Mouse (Mus musculus): ENCODE results near the gene Tex12.
A peak's percentile ranks its signal among the peaks of the same experiment; 100 is the strongest.

The Tex12 gene

DNA sequence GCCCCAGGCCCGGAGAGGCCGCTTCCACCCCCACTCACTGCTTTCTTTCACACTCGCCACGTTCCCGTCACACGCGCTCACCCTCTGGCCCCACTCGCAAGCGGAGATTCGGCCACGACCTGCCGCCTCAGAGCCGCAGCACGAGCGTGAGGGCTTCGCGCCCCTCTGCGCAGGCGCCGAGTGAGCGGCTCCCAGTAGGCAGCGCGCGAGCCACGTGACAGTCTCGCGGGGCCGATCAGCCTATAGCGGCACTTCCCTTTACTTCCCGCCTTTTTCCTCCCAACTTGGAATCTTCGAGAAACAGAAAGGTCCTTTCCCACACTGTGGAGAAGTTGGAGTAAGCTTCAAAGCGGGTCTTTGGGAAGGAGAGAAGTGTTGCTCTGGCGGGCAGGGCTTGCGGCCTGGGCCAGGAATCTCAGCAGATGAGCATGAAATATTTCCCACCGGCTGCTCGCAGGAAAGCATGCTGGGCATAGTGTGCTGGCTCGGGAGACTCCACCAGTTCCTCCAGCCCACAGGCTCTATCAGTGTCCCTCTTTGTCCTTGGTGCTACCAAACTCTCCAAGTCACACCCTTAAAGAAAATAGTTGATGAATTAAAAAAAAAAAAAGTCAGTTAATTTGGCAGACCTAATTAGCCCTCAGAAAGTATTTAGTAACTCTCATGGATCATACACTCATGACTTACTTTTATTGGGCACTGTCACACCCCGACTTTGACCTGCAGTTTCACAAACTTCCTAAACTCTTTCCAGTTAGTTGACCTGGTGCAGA, at the start of gene Tex12:
Gene Tex12 (minus strand): TSS at position 181 of the 773 bp plus-strand sequence.
- no peak for DNase-seq

DNA sequence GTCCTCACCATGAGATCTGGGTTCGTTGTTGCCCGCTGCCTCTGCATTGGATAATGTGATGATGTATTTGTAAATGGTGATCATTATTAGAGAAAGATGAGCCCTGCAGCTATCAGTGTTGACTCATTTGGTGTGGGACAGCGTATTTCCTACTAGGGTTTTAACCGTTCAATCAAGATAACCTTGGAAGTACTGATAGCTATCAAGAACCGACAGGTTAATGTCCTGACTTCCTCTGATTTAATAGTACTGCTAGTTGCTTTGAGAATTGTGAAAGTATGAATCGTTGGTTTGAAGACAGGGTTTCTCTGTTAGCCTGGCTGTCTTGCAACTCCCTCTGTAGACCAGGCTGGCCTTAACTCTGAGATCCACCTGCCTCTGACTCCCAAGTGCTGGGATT, 43.2 kb upstream of the Tex12 start:
- no peak for DNase-seq

DNA sequence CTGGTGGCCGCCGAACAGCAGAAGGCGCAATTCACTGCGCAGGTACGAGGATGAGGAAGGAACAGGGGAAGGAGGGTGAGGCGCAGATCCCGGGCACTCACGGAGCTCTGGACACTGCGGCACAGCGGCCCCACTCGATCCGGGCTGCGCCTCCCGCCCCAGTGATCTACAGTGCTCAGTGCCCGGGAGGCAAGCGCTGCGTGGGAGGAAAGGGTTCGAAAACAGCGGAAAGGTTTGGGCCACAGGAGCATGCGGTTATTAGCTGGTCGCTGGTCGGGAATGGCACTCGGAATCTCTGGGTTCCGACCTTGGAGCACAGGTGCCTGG, 42.8 kb upstream of the Tex12 start:
- DNase-seq: no peak

DNA sequence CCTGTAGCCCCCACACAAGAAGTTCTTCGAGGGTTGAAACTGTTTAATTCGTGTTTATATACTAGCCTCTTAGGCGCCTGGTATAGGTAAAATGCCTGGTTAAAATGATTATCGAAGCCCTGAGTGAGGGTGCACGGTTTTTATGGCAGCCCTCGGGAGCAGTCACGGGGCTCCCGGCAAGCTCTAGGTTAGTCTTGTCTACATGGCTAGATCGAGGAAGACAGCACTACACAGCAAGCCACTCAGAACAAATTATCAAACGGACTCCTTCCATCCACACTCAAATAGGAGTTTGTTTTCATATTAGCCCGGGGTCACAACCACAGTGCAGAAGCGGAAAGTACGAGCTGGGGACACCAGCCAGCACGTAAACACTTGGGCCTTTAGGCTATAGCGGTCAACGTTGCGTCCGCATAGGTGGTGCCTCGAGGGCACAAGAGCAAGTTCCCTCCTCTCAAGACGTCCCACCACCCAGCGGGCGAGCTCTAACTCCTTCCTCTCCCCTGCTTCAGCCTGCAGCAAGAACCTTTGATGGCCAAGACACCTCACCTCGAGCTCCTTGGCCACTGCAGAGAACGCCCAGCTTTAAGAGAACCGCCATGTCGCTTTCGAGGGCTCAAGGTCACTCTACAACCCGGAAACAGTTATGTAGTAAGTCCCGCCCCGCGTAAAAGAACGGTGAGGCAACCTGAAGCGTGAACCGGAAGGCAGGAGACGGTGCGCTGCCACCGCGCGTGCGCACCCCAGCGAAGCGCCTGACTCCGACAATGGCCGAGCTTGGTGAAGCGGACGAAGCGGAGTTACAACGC, 42.3 kb upstream of the Tex12 start, which contains the start of the genes Sdhd and Timm8b:
Gene Sdhd (minus strand): TSS at position 624 of the 809 bp plus-strand sequence.
Gene Timm8b (plus strand): TSS at position 722 of the 809 bp plus-strand sequence.
- DNase-seq: peak; percentile 97

DNA sequence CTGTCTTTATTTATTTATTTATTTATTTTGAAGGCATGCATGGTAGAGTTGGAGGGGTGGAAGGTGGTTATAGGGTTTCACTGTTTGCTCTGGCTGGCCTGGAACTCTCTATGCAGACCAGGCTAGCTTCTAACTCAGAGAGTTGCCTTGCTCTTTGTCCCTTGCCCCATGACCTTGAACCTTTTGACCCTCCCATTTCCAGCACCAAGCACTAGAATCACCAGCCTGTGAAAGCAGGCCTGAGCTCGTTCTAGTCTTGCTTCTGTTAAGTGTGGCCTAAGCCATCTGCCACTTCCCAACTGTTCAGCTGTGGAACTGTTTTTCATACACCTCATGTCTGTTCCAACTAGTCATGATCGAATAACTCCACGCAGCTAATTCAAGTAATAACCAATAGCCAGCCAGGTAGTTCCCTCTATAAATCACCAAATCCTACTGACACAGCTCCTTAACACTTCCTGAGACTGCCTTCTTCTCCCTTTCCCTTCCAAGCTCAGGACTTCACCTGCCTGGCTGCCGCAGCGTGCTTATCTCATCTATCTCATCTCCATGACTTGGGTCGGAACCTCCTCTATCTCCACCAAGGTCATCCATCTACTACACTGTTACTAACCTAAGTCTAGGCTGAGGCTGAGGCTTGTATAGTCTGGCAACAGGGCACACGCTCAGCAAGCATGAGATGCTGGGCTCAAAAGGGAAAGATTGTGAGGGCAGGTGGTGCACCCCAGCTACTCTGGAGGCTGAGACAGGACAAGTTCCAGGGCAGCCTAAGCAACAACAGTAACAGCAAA, 41.1 kb upstream of the Tex12 start:
- DNase-seq: no peak

DNA sequence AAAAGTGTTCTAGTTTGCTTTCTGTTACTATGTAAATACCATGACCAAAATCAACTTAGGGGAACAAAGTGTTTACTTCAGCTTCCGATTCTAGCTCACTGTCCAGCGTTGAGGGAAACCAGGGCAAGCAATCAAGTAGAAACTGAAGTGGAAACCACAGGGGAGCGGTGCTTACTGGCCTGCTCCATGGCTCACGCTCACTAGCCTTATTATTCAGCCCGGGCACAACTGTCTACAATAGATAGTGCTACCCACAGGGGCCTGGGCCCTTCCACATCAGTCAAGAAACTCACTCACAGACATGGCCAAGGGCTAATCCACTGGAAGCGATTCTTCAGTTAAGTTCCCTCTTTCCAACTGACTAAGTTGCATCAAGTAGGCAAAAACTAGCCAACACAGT, 40.4 kb upstream of the Tex12 start:
- DNase-seq: no peak

DNA sequence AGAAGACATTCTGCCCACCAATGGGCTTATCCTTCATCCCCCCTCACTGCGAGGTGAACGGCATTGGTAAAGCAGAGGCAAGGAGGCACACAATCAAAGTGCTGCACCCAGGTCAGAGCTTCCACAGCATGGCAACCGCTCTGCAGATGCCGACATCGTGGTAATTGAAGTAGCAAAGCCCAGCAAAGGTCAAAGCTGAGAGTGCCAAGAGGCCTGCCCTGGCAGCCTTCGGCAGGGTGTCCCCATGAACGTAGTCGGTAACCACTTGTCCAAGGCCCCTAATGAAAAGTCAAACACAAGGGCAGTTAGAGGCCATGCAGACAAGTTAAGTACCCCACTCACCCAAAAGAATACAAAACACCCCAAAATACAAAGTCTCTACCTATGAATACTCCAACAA, 35.8 kb upstream of the Tex12 start:
- no peak for DNase-seq

DNA sequence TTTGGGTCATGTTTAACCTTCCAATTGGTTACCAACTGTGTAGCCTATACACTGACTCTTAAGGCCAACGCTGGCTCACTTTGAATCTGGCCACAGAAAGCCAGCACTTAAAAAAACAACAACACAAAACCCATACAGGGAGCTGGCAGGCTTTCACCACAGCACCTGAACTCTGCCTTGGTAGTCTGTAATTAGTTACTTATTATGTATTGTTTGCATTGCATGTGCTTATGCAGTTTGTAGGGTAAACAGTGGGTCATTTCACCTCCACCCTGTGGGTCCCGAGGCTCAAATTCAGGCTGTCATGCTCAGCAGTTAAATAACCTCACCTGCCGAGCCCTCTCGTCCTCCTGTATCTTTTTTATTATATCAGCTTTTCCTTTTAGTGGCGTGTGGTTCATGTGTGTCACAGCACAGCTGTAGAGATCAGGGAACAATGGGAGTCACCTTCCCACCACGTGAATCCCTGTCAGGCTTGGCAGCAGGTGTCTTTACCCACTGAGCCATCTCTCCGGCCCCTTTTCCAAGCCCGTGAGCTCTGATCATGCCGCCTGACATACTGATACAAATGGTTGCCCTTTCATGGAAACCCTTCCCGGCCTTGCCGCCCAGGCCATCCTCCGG, 33.8 kb upstream of the Tex12 start:
- no peak for DNase-seq

DNA sequence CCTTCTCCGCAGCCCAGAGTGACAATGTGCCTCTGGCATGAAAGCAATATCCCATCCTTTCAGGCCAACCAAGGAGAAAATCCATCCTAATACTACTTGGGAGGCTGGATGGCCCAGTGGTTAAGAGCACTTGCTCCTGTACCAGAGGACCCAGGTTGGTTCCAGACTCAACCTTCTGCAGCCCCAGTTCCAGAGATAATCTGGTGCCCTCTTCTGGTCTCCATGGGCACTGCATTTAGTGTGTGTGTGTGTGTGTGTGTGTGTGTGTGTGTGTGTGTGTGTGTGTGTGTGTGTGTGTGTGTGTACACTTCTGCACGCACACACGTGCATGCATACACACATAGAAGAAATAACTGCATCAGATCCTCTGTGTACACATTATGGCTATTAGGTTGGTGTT, 32.4 kb upstream of the Tex12 start:
- peak; percentile 51 for DNase-seq

DNA sequence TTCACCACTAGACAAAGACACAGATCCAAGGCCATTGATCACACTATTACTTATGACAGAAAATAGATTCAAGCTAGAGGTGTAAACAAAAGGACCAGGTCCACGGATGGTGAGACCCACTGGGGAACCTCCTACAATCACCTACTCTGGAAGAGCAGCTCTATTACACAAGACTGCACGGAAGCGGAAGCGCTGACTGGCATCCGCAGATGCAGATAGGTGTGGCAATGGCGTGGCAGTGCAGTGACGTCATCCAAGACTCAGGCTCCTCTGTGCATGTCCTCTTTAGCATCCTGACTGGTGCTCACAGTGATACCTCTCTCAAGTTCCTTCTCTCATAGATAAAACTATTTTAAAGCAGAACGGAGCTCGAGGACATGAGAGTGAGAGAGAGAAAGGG, 31.8 kb upstream of the Tex12 start:
- DNase-seq: no peak

DNA sequence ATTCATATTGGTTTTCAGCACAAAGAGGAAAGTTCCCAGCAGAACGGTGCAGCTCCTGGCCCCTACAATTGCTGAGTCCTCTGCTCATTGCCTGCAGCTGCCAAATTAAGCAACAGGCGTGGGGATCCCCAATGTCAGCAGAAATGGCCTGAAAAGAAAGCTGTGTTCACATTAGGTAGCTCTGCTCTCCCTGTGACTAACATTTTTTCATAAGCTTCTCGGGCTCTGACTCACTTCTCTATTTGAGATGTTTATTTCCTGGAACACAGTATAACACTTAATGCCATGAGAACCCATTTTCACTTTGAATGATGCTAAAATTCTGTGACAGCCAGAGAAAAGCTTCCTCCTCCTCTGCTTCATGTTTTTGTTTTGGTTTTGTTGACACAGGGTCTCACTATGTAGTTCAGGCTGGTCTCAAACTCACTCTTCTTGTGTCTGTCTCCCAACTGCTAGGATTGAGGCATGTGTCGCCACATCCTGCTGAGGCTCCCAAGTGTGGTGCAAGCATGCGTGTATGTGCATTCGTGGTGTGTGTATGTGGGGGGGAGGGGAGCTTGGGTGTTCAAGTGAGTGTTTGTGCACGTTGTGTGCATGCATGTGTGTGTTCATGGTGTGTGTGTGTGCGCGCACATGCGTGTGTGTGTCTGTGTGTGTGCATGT, 29.9 kb upstream of the Tex12 start:
- no peak for DNase-seq

DNA sequence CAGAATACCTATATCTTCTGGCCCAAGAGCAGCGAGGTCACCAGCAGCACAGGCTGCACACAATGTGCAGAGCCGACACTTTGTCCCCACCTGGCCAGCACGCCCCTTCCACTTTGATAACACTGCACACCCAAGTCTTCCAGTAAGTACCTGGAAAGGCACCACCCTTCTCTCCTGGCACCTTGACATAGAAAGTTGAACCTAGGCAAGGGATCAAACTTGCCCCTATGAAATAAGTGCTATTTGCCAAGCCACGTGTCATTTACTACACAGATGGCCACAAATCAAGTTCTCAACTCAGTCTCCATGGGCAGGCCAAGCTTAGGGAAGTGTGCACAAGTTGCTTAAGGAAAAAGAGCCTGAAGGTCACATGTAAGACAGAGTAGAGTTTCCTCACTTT, 25.8 kb upstream of the Tex12 start:
- DNase-seq: no peak

DNA sequence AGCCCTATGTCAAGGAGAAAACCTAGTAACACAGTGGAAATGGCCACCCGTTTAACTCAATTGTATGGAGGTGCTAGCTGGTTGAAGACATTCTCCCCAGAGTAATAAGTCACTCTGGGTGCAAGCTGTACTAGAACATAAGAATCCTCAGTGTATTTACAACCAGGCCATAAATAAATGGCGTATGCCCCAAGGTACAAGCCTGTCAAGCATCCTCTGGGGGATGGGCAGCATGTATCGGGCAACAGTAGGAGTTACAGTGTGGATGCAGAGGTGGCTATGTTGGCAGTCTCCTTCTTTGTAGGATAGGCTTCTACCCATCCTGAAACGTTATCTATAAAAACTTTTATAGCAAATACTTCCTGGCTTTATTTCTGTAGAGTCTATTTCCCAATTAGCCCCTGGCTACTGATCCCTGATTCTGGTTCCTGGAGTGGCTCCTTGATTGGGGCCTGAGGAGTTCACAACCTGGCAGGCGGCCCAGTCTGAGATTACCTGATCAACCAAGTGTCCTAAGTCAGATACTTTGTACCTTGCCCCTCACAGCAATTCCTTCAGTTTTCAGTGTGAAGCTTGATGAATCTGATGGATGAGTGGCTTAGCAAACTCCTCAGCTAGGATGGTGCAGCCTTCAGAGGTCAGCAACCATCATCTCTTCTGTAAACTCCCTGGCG, 24.2 kb upstream of the Tex12 start:
- no peak for DNase-seq

DNA sequence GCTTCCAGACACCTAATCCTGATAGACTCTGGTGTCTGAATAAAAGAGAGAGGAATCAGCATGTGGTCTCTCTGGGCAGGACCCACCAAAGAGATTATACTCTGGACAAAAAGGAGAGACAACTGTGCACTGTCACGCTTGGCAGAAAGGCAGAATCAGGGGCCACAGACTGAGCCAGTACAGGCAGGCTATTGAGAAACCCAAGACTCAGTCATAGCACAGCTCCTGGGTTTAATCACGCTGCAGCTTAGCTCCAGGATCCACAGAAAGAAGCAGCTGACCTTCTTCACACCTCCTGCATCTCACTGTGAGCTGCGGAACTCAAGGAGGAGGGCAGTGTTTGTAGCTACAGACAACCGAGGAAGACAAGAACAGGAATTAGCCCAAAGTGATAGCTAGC, 19.2 kb upstream of the Tex12 start:
- no peak for DNase-seq

DNA sequence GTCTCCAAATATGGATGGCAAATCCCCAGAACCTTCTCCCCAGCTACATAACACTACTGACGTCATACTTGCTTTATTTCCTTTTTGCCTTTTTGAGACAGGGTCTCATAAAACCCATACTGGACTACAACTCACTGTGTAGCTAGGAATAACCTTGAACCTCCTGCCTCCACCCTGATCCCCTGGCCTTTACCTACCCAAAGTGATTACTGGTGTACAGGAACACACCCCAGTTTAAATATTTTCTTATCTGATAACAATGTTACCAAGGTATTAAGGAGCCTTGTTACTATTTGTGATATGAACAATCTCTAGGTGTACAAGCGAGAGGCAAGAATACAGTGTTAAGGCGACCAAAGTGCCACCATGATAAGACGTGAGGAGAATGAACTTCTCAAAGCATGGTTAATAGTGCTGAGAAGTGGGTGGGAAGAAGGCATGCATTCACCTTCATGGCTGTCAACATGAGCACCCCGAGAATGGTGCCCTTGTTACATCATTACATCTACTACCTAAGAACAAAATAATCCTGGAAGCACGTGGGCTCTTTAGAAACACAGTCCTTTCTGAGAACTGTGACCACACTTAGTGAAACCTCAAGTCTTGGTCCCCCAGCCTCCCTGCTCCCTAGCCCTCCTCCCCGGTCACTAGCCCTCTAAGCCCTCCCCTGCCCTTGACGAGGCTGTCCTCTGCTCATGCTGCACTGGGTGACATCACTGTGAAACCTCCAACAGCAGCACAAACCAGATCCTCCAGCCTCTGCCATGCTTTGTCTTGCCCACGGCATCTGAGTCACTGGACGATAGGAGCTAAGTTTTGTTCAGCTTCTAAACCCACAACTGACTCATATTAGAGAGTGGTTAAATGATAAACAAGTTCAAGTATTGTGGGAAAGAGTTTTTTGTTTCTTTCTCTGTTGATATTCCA, 8.7 kb upstream of the Tex12 start:
- no peak for DNase-seq

DNA sequence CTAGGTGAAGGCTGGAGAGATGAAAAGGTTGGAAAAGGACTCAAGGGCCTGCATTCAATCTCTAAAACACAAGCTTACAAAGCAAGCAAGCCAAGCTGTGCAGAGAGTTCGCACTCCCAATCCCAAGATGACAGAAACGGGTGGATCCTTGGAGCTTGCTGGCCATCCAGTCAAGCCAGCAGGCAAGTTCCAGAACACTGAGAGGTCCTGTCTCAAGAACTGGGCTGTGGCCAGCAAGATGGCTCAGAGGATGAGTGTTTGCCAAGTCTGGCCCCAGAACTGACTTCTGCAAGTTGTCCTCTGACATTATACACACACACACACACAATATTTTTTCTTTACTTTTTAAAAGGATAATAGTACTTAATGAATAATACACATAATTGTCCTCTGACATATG, 6.8 kb upstream of the Tex12 start:
- DNase-seq: no peak

DNA sequence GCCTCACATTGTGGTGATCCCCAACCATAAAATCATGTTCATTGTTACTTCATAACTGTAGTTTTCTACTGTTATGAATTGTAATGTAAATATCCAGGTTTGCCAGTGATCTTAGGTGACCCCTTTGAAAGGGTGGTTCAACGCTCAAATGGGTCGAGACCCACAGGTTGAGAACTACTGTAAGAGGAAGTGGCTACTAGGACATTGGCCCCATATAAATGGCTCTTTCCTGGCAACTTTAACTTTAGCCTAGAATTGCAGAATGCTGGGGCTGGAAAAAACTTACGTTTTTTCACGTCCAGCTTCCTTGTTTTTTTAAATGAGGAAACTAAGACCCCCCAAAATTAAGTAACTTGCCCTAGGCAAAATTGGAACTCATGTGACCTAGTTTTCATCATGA, 6.2 kb upstream of the Tex12 start:
- DNase-seq: no peak

DNA sequence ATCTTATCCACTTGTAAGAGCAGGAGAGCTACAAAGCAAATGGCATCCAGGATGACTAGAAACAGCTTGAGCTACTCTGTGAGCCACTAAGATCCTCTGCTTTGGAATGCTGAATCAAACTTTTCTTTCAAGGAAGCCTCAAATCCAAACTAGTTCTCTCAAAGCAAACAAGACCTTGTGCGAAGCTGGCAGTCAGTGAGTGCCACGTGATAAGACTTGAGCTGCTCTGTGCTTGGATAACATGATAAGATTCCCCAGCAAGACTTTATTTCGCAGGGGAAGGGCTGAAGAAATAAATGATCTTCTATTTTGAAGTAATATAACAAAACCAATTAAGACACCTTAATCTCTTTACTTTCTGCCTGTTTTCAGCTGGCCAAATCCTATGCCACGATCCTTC, 4.8 kb upstream of the Tex12 start:
- no peak for DNase-seq

DNA sequence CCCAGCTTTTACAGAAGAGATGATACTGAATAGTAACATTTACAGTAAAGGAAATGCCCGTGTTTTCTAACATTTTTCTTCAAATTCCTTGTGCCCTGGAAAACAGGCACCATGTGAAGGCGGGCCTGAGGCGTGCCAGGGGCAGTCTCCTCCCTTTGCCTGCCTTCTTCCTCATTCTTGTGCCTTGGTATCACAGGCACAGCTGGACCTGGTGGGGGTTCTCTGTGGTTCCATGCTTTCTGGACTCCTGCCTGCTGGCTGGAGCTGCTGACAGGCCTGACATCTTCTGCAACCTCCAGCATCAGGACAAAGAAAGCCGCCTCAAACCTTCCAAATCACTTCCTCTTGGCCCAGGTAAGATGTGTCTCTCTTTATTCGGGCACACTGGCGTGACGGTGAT, 4.0 kb upstream of the Tex12 start:
- DNase-seq: no peak

DNA sequence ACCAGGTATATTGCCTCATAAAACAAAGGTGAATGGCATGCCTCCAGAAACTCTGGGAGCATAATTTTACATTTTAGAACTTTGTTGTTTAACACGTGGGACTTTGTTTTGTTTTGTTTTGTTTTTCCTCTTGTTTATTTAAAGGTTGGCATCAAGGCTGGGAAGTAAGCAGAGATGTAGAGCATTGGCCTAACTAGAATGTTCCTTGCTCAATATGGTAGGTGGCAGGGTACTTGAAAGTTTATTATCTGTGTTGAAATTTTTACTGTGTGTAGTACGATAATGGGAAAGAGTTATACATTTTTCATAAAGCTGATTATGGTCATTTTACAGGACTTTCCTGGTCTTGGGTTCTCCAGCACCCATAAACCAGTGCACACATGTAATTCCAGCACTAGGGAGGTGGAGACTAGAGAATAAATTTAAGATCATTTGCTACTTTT, 814 bp upstream of the Tex12 start:
- DNase-seq: no peak

DNA sequence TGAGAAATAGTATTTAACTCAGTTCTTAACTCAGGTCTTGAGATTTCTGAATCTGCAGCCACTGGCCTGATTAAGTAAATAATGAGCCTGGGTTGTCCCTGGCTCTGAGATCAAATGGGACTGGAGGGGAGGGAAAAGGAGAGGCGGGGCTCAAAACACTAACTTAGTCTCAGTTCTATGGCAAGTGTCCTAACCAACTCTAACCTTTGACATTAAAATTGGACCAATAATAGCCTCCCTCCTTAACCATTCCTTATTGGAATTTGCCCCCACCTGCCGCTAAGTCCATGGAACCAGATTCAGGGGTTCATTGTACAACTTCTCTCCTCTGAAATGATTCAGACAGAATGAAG, 6.1 kb downstream of the Tex12 start, which contains the start of gene Bco2:
Gene Bco2 (minus strand): TSS at position 88 of the 353 bp plus-strand sequence.
- no peak for DNase-seq
